Mouse (Mus musculus): ENCODE results near the gene Chrnd.

Gene Chrnd

DNA sequence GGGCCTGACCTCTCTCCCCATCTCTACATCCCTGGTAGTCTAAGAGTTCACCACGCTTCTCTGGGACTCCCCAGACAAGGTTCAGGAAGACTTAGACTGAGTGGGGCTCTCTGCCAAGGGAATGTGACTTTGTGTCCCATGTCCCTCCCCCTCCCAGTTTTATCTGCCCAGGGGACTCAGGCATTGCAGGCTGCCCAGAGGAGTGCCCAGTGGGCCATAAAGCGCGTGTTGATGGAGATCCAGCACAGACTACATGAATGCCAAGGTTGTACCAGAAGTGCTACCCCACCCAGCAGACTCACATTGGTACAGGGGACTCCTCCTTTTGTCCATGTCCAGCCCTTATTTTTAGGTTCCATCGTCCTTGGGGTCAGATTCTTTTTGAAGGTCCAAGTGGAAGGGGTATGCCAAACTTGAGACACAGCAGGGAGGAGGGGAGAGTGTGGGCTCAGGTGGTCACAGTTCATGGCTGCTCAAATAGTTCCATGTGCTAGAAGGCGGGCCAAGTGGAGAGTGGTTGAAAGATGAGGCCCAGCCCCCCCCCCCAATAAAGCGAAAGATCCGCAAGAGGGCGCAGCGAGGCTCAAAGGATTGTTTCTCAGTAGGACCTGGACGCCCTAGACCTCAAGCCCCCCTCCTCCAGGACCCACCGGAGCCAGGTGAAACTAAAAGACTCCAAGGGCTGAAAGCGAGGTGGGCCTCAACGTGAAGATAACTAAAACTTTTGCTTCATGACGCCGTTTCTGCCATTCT lies 6.2 kb upstream of the Chrnd start:
- no peak for DNase-seq (ENCODE audit: extremely low read depth, low read depth, low spot score)

DNA sequence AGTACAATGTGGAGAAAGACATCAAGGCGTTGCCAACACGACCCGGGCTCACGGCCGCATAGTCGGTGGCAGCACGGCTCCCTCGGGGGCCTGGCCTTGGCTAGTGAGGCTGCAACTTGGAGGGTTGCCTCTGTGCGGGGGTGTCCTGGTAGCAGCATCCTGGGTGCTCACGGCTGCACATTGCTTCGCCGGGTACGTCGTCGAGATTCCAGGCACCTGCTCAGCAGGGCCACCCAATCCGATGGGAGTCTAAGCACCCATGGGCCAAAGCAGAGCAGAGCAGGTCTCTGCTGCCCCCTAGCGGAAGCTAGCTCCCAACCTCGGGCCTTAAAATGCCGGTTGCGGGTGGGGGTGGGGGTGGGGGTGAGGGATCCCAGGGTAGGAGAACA lies 5.7 kb upstream of the Chrnd start:
- DNase-seq (ENCODE audit: extremely low read depth, low read depth, low spot score) = no peak

DNA sequence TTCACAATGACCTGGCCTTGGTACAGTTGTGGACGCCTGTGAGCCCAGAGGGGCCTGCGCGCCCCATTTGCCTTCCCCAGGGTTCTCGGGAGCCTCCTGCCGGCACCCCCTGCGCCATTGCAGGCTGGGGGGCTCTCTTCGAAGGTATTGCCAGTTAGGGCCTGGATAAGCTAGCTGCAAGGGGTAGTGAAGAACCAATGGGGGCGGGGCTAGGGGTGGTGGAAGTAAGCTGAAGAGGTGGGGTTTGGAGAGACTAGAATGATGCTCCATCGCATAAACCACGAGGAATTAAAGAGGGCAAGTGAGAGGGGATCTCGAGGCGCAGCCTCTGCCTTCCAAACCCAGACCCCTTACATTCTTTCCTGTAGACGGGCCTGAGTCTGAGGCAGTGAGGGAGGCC lies 4.9 kb upstream of the Chrnd start:
- no peak for DNase-seq (ENCODE audit: extremely low read depth, low read depth, low spot score)

DNA sequence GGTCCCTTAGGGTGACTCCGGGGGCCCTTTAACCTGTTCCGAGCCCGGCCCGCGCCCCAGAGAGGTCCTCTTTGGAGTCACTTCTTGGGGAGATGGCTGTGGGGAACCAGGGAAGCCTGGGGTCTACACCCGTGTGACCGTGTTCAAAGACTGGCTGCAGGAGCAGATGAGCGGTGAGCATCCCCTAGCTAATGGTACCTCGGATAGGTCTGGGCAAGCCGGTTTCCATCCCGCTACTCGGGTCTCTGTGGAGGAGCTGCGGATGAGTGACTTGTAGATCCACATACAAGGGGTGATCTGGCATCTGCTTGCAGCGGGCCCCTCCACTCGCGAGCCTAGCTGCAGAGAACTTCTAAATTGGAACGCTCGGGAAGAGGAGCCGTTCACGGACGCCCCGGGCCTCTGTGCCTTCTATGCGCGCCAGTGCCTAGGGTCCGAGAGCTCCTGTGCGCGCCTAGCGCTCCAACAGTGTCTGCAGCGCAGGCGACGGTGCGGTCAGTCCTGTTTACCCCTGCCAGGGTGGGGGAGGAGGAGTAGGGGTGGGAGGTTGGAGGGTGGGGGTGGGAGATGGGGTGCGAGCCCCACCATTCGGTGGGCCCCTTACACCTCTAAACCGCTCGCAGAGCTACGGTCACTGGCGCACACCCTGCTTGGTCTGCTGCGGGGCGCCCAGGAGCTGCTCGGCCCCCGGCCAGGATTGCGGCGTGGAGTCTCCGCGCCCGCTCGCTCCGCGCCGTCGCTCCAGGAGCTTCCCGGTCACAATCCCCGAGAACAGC lies 4.0 kb upstream of the Chrnd start:
- no peak for DNase-seq (ENCODE audit: extremely low read depth, low read depth, low spot score)

DNA sequence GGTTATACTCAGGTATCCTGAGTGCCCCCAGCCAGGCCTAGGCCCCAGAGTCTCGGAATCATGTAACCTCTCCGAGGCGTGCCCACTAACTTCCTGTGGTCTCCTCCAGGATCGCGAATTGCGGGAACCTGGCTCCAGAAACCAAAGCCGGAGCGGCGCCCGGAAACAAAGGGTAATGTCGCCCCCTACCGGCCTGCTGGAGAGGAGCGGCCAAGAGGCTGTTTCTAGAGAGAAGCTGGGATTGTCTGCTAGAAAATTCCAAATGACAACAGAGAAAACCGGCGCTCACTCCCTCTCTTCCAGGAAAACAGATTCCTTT lies 3.4 kb upstream of the Chrnd start:
- no peak for DNase-seq (ENCODE audit: extremely low read depth, low read depth, low spot score)

DNA sequence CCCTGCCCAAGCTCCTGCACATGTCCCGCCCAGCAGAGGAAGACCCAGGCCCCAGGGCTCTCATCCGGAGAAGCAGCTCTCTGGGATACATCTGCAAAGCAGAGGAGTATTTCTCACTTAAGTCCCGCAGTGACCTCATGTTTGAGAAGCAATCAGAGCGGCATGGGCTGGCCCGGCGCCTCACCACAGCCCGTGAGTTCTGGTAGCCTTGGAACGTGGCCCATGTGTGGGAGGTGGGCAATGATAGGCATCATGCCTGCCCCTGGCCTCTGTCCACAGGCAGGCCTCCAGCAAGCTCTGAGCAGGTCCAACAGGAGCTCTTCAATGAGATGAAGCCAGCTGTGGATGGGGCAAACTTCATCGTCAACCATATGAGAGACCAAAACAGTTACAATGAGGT lies 6.9 kb downstream of the Chrnd start:
- DNase-seq (ENCODE audit: extremely low read depth, low read depth, low spot score) = no peak

DNA sequence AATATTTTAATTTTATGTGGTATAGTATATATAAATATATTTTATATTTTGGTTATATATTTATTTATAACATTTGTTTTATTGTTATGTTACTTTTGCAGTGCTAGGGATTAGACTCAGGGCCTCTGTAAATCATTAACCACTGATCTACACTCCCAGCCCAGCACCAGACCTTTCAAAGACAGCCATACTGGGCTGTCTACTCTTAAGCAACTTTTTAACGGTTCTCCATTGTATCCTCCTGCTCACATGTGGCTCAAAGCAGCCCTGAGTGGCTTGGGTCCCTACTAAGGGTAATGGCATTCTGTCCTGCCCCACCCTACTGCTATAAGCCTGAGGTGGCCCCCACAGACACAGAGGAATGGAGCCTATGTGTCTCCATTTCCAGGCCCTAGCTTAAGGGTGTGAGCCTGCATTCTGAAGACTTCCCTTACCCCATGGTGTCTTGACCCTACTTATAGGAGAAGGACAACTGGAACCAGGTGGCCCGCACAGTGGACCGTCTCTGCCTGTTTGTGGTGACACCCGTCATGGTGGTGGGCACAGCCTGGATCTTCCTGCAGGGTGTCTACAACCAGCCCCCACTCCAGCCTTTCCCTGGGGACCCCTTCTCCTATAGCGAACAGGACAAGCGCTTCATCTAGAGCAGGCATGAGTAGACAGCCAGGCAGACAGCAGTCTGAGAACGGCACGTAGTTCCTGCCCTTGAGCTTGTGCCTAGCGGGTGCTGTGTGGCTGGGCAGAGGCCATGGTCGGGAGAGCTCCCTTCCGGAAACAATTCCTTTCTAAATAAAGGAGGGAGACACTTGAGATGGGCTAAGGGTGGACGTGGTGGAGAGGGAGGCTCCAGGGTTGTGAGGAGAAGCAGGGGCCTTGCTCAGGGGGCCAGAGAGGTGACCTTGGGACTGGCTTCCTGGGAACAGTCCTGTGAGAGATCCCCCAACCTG lies 8.0 kb downstream of the Chrnd start:
- DNase-seq (ENCODE audit: extremely low read depth, low read depth, low spot score) = no peak

DNA sequence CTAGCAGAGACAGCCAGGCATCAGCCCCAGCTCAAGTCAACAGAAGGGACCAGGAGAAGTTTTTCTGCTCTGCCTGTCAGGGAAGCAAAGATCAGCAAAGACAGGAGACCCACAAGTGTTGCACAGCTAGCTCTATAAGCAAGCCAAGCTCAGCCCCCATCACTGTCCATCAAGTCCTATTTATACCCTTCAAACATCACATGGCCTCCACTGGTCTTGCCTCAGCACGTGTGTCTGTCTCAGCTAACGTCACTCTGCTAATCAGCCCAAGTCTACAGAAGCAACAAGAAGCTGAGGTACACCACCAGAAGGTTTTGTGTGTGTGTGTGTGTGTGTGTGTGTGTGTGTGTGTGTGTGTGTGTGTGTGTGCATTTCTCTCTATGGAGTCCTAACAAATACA lies 10.4 kb downstream of the Chrnd start:
- DNase-seq (ENCODE audit: extremely low read depth, low read depth, low spot score) = no peak

DNA sequence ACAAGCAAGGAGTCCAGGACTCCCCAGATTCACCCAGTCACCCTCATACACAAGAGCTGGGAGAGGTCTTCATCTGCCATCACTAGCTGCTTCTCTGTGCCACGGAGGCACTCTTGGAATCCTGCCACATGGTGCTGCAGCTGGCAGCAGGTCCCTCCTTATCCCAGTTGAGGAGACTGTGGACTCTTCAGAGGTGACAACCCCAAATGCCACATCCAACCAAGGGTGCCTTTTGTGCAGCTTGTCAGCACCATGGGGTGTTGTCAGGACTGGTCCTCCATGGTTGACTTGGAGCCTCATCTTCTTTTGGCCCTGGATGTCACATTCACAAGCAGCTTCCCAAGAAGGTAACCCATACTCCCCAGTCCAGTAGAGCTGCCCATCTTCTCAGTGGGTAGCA lies 11.4 kb downstream of the Chrnd start:
- DNase-seq (ENCODE audit: extremely low read depth, low read depth, low spot score) = no peak

DNA sequence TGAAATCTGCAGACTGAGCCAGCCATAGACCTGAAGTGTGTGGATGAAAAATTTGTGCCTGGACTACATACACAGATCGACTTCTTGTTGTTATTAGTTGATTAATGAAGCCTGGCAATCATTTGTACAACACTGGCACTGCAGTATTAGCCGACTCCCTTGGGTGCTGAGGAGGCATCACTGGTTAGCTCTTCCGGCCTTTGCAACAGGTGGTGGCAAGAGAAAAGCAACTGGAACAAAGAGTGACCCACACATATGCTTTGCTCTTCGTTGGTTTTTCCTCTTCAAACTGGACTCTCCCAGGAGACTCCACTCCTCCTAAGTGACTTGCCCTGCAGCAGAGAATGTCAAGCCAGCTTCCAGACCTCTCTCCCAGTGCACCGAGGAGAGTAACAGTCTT lies 13.4 kb downstream of the Chrnd start:
- no peak for DNase-seq (ENCODE audit: extremely low read depth, low read depth, low spot score)

DNA sequence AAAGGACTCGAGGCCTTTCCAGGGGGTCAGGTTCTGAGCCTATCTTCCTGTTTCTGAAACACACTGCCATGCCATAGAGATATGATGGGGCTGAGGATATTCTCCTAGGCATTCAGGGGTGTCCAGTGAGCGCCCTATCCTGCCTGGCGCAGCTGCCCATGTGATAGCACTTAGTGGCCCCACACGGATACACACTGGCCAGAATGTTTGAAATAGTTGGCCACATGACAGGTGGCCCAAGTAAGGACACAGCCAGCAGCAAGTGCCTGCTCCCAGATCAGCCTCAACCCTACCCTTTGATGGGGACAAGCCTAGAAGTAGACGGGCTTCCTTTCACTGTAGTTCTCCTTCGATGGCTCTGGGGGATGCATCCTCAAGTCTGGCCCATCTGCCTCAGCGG lies 14.1 kb downstream of the Chrnd start, which contains the start of gene Chrng:
Chrng (plus strand) TSS at position 193 of the 400 bp plus-strand sequence.
- no peak for DNase-seq (ENCODE audit: extremely low read depth, low read depth, low spot score)

DNA sequence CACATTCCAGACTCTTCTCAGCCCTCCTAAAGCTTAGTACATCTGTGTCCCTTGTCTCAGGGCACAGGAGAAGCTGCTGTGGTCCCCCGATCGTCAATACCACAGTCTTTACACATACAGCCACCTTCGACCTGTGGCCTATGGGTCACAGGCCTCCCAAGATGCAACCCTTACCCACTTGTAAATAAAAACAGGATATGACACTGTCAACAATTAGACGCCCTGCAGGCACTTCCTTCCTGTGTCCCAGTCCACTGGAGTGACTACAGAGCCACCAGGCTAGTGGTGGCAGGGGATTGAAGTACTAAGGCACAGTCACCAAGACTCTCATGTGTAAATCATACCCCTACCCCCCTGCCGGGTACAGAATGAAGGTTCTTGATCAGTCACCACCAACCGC lies 14.6 kb downstream of the Chrnd start:
- DNase-seq (ENCODE audit: extremely low read depth, low read depth, low spot score) = no peak

DNA sequence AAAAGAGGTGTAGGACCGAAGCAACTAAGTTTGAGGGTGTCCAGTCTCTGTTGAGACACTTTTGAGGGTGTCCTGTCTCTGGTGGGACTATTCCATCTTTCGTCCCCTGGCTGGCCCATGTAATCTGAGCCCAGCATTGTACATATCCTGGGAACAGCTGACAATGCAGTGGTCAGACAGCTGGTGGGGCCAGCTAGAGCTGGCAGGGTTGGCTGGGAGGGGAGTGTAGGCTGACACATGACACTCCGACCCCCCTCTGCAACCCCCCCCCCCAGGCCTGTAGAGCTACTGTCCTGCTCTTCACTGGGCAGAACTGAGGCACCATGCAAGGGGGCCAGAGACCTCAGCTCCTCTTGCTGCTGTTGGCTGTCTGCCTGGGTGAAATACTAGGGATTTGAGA lies 15.1 kb downstream of the Chrnd start:
- no peak for DNase-seq (ENCODE audit: extremely low read depth, low read depth, low spot score)

DNA sequence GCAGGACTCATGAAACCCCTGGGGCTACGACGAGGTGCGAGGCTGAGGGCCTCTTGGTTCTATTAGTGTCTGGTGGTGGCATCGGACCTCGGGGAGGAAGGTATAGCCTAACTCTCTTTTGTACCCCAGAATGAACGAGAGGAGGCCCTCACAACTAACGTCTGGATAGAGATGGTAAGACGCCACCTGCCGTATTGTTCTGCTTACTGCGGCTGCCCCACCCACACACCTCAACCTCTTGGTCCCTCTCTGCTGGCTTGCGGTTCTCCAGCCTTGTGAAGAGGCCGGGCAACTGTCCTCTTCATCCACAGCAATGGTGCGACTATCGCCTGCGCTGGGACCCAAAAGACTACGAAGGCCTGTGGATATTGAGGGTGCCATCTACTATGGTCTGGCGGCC lies 15.9 kb downstream of the Chrnd start:
- DNase-seq (ENCODE audit: extremely low read depth, low read depth, low spot score) = no peak

DNA sequence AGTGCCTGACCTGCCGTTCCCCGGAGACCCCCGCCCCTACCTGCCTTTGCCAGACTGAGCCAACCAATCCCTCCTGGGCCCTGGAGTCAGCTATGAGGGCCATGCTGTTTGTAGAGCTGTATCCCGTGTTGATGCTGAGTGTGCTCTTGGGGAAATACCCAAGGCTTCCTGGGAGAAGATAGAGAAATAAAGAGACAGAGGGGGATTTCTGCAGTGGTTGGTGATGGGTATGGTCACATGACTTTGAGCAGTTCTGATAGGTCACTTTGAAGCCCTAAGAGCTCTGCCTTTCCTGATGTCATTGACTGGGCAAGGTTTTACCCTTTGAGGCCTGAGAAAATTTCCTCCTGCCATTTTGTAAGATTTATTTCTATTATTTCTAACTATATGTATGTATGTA lies 21.0 kb downstream of the Chrnd start:
- DNase-seq (ENCODE audit: extremely low read depth, low read depth, low spot score) = no peak

DNA sequence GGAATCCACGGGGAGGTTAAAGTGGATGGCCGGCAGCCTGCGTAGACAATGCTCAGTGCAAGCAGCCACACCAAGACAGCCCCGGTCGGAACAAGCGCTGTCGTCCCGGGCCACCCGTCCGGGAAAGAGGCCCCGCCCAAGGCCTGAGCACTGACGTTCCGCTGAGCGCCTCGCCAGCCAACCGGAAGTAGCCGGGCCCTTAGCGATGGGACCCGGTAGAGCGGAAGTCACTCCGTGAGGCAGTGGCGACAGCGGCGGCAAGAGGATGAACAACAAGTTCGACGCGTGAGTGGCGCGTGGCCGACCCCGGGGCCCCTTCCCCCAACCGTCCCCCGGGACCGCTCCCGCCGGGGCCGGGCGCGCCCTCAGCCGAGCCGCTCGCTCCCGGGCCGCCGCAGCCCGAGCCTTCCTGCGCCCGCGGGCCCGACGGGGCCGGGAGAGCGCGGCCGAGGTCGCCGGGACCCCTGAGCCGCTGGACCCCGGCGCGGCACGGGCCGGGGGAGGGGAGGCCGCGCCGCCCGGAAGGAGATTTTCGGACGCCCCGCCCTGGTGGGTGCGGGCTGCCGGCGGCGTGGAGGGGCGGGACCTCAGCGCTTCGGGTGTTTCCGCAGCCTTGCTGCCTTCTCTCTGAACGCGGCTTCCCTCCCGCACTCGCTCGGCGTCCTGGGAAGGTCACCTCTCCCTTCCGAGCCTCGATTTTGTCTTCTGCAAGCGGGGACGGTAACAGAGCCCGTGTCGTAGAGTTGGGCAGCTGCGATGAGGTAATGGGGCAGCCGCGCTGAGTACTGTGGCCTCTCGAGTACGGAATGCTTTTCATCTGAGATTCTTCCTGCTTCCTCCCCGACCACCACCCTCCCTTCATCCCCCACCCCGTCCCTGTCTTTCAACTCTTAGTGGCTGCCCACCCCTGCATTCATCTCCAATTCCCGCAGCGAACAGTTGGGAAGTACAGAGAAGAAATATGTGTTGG lies 23.6 kb downstream of the Chrnd start, which contains the start of gene Eif4e2:
Eif4e2 (plus strand) TSS at position 180 of the 970 bp plus-strand sequence.
- peak; percentile 21 for DNase-seq (ENCODE audit: extremely low read depth, low read depth, low spot score)

DNA sequence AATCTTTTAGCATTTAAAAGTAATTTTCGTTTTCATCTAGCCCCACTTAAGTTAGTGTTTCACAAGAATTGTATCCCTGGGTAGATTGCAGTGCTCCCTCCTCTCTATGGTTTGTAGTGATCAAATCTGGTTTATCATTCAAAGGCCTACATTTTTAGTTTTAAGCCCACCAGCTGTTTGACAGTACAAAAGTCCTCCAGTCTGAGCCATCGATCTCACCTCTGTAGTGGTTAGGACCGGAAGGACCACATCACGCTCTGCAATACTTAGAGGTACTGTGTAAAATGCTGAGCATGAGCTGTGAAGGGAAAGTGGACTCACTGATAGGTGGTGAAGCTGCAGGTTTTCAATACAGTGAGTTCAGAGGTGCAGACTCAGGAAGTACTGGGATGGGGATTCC lies 24.3 kb downstream of the Chrnd start:
- no peak for DNase-seq (ENCODE audit: extremely low read depth, low read depth, low spot score)

DNA sequence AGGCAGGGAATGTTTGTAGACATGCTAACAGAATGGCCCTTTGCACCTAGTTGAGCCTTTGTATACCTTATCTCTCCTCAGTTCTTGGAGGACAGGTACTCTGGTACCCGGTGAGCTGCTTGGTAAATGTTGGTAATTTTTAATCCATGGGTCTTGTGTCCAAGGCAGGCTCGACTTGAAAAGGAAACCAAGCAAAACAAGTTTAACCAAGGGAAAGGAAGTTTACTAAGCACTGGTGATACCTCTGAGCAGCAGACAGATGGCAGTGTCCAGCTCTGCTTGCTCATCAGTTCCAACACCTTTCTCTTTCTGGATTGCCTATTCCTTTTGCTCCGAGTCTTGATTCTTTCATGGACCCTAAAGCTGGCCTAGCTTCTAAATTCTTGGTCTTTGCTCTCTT lies 27.5 kb downstream of the Chrnd start:
- no peak for DNase-seq (ENCODE audit: extremely low read depth, low read depth, low spot score)

DNA sequence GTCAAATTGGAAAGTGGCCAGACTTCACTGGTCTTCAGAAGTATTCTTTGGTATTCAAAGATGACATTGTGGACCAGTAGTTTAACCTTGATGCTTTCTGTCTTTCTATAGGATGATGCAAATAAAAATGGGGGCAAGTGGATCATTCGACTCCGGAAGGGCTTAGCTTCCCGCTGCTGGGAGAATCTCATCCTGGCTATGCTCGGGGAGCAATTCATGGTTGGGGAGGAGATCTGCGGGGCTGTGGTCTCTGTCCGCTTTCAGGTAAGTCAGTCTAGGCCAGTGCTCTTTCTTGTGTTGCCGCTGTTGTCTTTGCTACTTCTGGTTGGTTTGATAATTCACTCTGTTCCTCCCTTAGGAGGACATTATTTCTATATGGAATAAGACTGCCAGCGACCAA lies 35.3 kb downstream of the Chrnd start:
- DNase-seq (ENCODE audit: extremely low read depth, low read depth, low spot score) = no peak

DNA sequence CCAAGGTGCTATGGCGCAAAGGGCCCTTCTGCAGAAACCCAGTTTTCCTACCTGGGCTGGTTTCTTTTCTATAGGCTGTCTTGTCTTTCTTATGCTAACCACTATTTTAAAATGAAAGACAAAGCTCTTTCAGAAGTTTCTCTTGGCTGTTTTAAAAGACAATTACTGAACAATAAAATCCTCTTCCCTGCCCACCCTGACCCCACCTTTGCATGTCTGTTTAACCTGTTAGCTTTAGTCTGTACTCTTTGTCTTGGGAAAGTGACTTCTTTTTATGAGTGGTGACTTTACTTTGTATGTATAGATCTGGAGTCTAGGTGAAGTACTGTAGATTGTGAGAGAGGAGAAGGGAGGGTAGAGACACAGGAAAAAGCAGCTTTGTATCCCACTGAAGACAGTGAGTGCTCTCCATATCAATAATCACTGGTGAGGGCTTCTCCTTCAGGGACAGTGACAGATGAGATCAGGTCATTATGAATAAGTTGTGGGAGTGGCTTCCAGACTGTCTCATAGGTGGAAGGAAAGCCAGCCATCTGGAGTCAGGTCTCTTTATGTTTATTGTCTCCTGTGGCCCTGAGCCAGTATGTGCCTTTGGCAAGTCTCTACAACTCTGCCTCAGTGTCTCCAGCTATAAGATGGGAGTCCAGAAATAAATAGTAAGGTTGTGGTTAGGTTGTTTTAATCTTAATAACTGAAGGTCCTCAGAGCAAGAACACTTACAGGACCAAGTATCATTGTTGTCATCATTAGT lies 36.2 kb downstream of the Chrnd start:
- no peak for DNase-seq (ENCODE audit: extremely low read depth, low read depth, low spot score)

All from fat pad, adult 2 months (tissue).